Mouse (Mus musculus) ovary, postnatal 10 days (tissue): Measurements from ENCODE around the gene Gpx6.

Source experiments
- DNase-seq: peaks from one replicate; pipeline ENCODE4 v3.0.0; 2022; ENCODE audit warnings: low spot score

Gene Gpx6

GRCm38 (mm10) chr13:21323405-21323804 lies 11.5 kb downstream of the Gpx6 start:
- no peak for DNase-seq

GRCm38 (mm10) chr13:21326191-21326590 lies 14.3 kb downstream of the Gpx6 start:
- DNase-seq: no peak

- DNase-seq: peak; percentile 56
Measured at GRCm38 (mm10) chr13:21326657-21327211, 14.8 kb downstream of the Gpx6 start.

- DNase-seq: no peak
Measured at GRCm38 (mm10) chr13:21327424-21327823, 15.5 kb downstream of the Gpx6 start.

GRCm38 (mm10) chr13:21346610-21347009 lies 34.7 kb downstream of the Gpx6 start, which contains the start of gene Olfr1367:
TSS of gene Olfr1367 (plus strand) at chr13:21346910.
- no peak for DNase-seq

GRCm38 (mm10) chr13:21350593-21350992 lies 38.7 kb downstream of the Gpx6 start:
- DNase-seq: no peak

GRCm38 (mm10) chr13:21362621-21363248 lies 50.8 kb downstream of the Gpx6 start, which contains the start of gene Zscan12:
TSS of gene Zscan12 (plus strand) at chr13:21362820.
- peak; percentile 74 for DNase-seq

- DNase-seq: no peak
Measured at GRCm38 (mm10) chr13:21363719-21364118, 51.8 kb downstream of the Gpx6 start.

GRCm38 (mm10) chr13:21366635-21367034 lies 54.7 kb downstream of the Gpx6 start:
- DNase-seq: no peak
